Comparison of ENCODE assay signal across 12 mouse cellular contexts in genomic region chr10:38308716-38309392, GRCm38 (mm10).
DNase-seq lines count a peak whose midpoint lies in the region; ATAC-seq and TF ChIP-seq lines count a peak whose summit lies in the region.
"Had no signal": no experiment of that assay in that cellular context is flagged by ENCODE, and none has a peak within 500 bp of the region (broad histone marks: within the 10 kb centered on the region; RNA-seq: fewer than 3 reads in every experiment).

No protein-coding gene starts in this region.

- ATAC-seq in intestine, embryonic 14.5 days (replicated peaks; ENCODE audit: low FRiP score, low TSS enrichment, low read depth), result no peak
- no peak for ATAC-seq in intestine, postnatal 0 days

- no peak overlapping the region; the same call in 1 of the 2 replicates for H3K27ac ChIP-seq in intestine, embryonic 14.5 days (ENCODE audit: low read depth)
- H3K27ac ChIP-seq in intestine, postnatal 0 days (ENCODE audit: low read depth, low read length), result no peak overlapping the region
- H3K27ac ChIP-seq: liver, embryonic 14.5 days; neural tube, embryonic 12.5 days had no signal

- H3K27me3 ChIP-seq in intestine, embryonic 14.5 days (replicated peaks; ENCODE audit: control insufficient read depth, insufficient read depth, low read length), result no peaks in the 10 kb centered on the region
- H3K27me3 ChIP-seq in intestine, postnatal 0 days (replicated peaks; ENCODE audit: control insufficient read depth, insufficient read depth, low read length), result no peaks in the 10 kb centered on the region
- H3K27me3 ChIP-seq: neural tube, embryonic 12.5 days had no signal

- H3K36me3 ChIP-seq in intestine, embryonic 14.5 days (ENCODE audit: control insufficient read depth, insufficient read depth, low read length), result no peaks in the 10 kb centered on the region
- no peaks in the 10 kb centered on the region for H3K36me3 ChIP-seq in intestine, postnatal 0 days (ENCODE audit: control insufficient read depth, insufficient read depth)
- H3K36me3 ChIP-seq: neural tube, embryonic 12.5 days had no signal

- H3K9ac ChIP-seq in intestine, embryonic 14.5 days (ENCODE audit: low read length), result no peak overlapping the region
- H3K9ac ChIP-seq in intestine, postnatal 0 days (ENCODE audit: low read depth, low read length), result no peak overlapping the region
- H3K9ac ChIP-seq: liver, embryonic 14.5 days; neural tube, embryonic 12.5 days had no signal

- DNase-seq in intestine, embryonic 14.5 days (ENCODE audit: low spot score), result peak; percentile 51
- DNase-seq in adipocyte (ENCODE audit: low spot score), result peak; percentile 48
- DNase-seq in heart, adult 9 months (ENCODE audit: low spot score in 2 of 2), result peak; percentile 19 to 20
- DNase-seq in kidney, postnatal 4 days, result peak; percentile 10 to 16
- no peak for DNase-seq in spleen, postnatal 10 days (ENCODE audit: low spot score in 2 of 2)
- no peak for DNase-seq in adrenal gland, postnatal 10 days
- no peak for DNase-seq in ovary, postnatal 14 days (ENCODE audit: low spot score)
- DNase-seq: adrenal gland, postnatal 25 days; right cerebral cortex, postnatal 4 days had no signal

- TF ChIP-seq CTCF in intestine, postnatal 0 days (IDR thresholded peaks at IDR 0.05; ENCODE audit: low read depth), result no peak

- no peak overlapping the region for H3K4me3 ChIP-seq in intestine, embryonic 14.5 days (ENCODE audit: low read depth, low read length)
- H3K4me3 ChIP-seq in intestine, postnatal 0 days (ENCODE audit: low read depth, low read length), result no peak overlapping the region
- H3K4me3 ChIP-seq: neural tube, embryonic 12.5 days had no signal

- H3K9me3 ChIP-seq in intestine, embryonic 14.5 days (ENCODE audit: control insufficient read depth, low read length), result no peaks in the 10 kb centered on the region
- H3K9me3 ChIP-seq in intestine, postnatal 0 days (ENCODE audit: control insufficient read depth), result no peaks in the 10 kb centered on the region
- H3K9me3 ChIP-seq: neural tube, embryonic 12.5 days had no signal

- WGBS in intestine, embryonic 14.5 days, result 39% methylated on average over 5 of the region's 5 CpGs
- WGBS in intestine, postnatal 0 days, result 51% methylated on average over 5 of the region's 5 CpGs

- H3K4me2 ChIP-seq in intestine, embryonic 14.5 days (ENCODE audit: low read length), result no peak overlapping the region
- H3K4me2 ChIP-seq in intestine, postnatal 0 days (replicated peaks; ENCODE audit: low read depth), result no peak overlapping the region
- H3K4me2 ChIP-seq: neural tube, embryonic 12.5 days had no signal

- no peaks in the 10 kb centered on the region for H3K4me1 ChIP-seq in intestine, embryonic 14.5 days (replicated peaks; ENCODE audit: control insufficient read depth, insufficient read depth, low read length)
- H3K4me1 ChIP-seq in intestine, postnatal 0 days (replicated peaks; ENCODE audit: control insufficient read depth, insufficient read depth, low read length), result no peaks in the 10 kb centered on the region
- H3K4me1 ChIP-seq: neural tube, embryonic 12.5 days had no signal

Comparison
In these comparisons a context has a peak if more than half of its experiments do, and no peak if none do; other contexts are left out.
1. DNase-seq: peak in intestine, embryonic 14.5 days (single experiment), adipocyte (single experiment), heart, adult 9 months (2 of 2) and kidney, postnatal 4 days (2 of 2); none in spleen, postnatal 10 days (0 of 2), adrenal gland, postnatal 10 days (single experiment) and ovary, postnatal 14 days (single experiment).